Mouse (Mus musculus): ENCODE measurements around the gene Prr3. TPM values are rescaled to one million over a fixed set of nuclear protein-coding genes. Genes with fewer than 3 reads are reported as not detected.
A peak's percentile ranks its signal among the peaks of the same experiment; 100 is the strongest.

Prr3 gene
- polyA plus RNA-seq, 1 experiment from 2014 or later: 69.4 TPM

DNA sequence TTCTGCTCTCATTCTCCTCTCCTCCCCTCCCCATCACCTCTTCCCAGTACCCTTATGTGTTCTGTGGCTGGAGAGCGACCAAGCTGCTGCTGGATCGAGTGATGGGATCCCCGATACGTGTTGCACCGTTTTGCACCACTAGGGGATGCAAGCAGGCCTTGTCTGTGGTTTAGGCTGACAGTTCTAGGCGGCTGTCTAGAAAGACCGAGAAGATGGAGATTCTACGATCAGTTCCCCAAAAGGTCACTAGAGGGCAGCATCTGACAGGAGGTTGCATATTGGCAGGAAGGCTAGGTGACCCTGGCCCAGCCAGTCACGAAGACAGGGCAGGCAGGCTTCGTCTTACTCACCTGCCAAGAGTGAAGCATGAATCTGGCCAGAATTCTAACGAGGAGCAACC is 16.9 kb upstream of the Prr3 start:
- Histone ChIP-seq H3K4me3 (no peak overlapping the region), H3K9me3 (no peaks in the 10 kb centered on the region), H3K4me2 (no peak overlapping the region), H3K27ac (replicated peaks) (no peak overlapping the region), H3K4me1 (replicated peaks) (peaks cover 35% of the 10 kb centered on the region), H3K36me3 (no peaks in the 10 kb centered on the region), H3K27me3 (no peaks in the 10 kb centered on the region), H3K9ac (no peak overlapping the region)
- peak; percentile 52 for ATAC-seq (ENCODE audit: low read depth)
- 4% methylated on average over 11 of the region's 11 CpGs for WGBS

- H3K27ac ChIP-seq (replicated peaks): peak overlapping the region; percentile 76
- no peaks in the 10 kb centered on the region for H3K9me3 ChIP-seq
- H3K36me3 ChIP-seq: peaks cover 1% of the 10 kb centered on the region
- H3K4me3 ChIP-seq: peak overlapping the region; percentile 69
- no peak for ATAC-seq (ENCODE audit: low read depth)
- peak overlapping the region; percentile 82 for H3K9ac ChIP-seq
- peaks cover 28% of the 10 kb centered on the region for H3K4me1 ChIP-seq (replicated peaks)
- WGBS: 6% methylated on average over 14 of the region's 14 CpGs
- no peaks in the 10 kb centered on the region for H3K27me3 ChIP-seq
- peak overlapping the region; percentile 70 for H3K4me2 ChIP-seq
Observed at GRCm38 (mm10) chr17:35994879-35995240, 14.8 kb upstream of the Prr3 start.

DNA sequence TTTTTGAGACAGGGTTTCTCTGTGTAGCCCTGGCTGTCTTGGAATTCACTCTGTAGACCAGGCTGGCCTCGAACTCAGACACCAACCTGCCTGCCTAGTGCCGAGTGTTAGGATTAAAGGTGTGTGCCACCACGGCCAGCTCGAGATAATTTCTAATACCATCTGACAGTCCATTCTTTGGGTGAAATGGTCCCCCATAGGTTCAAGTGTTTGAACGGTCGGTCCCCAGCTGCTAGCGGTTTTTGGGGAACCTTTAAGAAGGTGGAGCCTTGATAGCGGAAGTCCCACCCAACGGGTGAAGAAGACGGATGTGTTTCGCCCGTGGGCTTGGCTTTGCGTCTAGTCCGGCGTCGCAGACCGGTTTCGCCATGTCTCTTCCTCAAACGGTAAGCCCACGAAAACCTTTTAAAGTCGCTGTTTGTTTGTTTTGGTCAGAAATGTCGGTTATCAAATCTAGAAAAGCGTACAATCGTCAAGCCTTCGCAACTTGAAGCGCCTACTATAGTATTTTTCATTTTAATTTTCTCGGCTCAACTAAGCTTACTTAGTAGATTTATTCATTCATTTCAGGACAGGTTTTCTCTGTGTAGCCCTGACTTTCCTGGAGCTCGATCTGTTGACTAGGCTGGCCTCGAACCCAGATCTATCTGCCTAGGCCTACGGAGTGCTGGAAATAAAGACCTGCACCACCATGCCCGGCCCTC is 14.3 kb upstream of the Prr3 start:
- 4% methylated on average over 31 of the region's 31 CpGs for WGBS
- H3K4me1 ChIP-seq (replicated peaks): peaks cover 28% of the 10 kb centered on the region
- H3K36me3 ChIP-seq: peaks cover 7% of the 10 kb centered on the region
- no peaks in the 10 kb centered on the region for H3K27me3 ChIP-seq
- peak overlapping the region; percentile 70 for H3K4me2 ChIP-seq
- H3K4me3 ChIP-seq: peak overlapping the region; percentile 69
- H3K27ac ChIP-seq (replicated peaks): peak overlapping the region; percentile 76
- peak; percentile 78 for ATAC-seq (ENCODE audit: low read depth)
- no peaks in the 10 kb centered on the region for H3K9me3 ChIP-seq
- H3K9ac ChIP-seq: peak overlapping the region; percentile 82

DNA sequence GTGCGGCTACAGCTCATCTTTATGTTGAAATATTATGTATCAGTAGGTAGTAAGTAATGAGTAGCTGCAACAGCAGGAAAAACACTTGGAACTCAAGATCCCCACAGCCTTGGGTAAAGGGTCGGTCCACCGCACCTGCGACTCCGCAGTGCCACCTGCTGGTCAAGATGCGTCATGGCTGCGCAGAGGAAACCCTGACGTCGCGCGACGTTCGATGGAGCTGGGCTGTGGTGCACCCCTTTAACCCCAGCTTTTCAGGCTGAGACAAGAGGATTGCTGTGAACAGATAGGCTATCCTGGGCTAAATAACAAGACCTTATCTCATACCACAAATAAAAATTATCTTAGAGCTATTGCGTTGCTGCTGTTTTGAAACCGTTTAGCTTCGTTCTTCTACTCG is 13.6 kb upstream of the Prr3 start:
- Histone ChIP-seq H3K4me3 (peak overlapping the region; percentile 69), H3K9ac (no peak overlapping the region), H3K36me3 (peaks cover 13% of the 10 kb centered on the region), H3K4me2 (peak overlapping the region; percentile 70), H3K9me3 (no peaks in the 10 kb centered on the region), H3K27ac (replicated peaks) (no peak overlapping the region), H3K4me1 (replicated peaks) (peaks cover 28% of the 10 kb centered on the region), H3K27me3 (no peaks in the 10 kb centered on the region)
- 7% methylated on average over 17 of the region's 17 CpGs for WGBS
- ATAC-seq (ENCODE audit: low read depth): peak; percentile 78

- no peak for ATAC-seq (ENCODE audit: low read depth)
- H3K27me3 ChIP-seq: no peaks in the 10 kb centered on the region
- no peak overlapping the region for H3K4me2 ChIP-seq
- H3K9me3 ChIP-seq: no peaks in the 10 kb centered on the region
- no peak overlapping the region for H3K4me3 ChIP-seq
- no peak overlapping the region for H3K27ac ChIP-seq (replicated peaks)
- H3K9ac ChIP-seq: peak overlapping the region; percentile 22; the same call in 1 of the 2 replicates
- H3K4me1 ChIP-seq (replicated peaks): peaks cover 17% of the 10 kb centered on the region
- 57% methylated on average over 10 of the region's 10 CpGs for WGBS
- H3K36me3 ChIP-seq: peaks cover 32% of the 10 kb centered on the region
Observed at GRCm38 (mm10) chr17:35991781-35992180, 11.7 kb upstream of the Prr3 start.

- Histone ChIP-seq H3K9ac (peak overlapping the region; percentile 90; the same call in 1 of the 2 replicates), H3K4me1 (replicated peaks) (peaks cover 26% of the 10 kb centered on the region), H3K4me3 (no peak overlapping the region; the same call in 1 of the 2 replicates), H3K27ac (replicated peaks) (no peak overlapping the region), H3K27me3 (no peaks in the 10 kb centered on the region), H3K36me3 (peaks cover 54% of the 10 kb centered on the region), H3K9me3 (no peaks in the 10 kb centered on the region), H3K4me2 (peak overlapping the region; percentile 91; the same call in 1 of the 2 replicates)
- no peak for ATAC-seq (ENCODE audit: low read depth)
- 89% methylated on average over 9 of the region's 9 CpGs for WGBS
Observed at GRCm38 (mm10) chr17:35981776-35982175, 1.7 kb upstream of the Prr3 start.

DNA sequence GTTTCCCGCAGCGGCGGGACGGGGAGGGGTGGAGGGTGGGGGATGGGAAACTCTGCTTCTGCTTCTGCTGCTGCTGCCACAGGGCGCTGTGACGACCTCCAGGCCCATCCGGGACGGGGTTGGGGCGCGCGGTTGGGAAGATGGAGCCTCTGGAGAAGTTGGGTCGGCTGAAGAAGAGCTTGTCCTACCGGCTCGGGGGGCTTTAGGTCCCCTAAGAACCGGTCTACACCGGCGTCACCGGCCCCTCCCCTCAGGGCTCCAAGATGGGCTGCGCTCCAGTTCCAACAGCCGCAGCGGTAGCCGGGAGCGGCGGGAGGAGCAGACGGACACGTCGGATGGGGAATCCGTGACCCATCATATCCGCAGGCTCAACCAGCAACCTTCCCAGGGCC is 323 bp upstream of the Prr3 start:
- WGBS: under 1% methylated on average over 29 of the region's 29 CpGs
- Histone ChIP-seq H3K36me3 (peaks cover 44% of the 10 kb centered on the region), H3K4me1 (replicated peaks) (peaks cover 26% of the 10 kb centered on the region), H3K4me2 (peak overlapping the region; percentile 91), H3K9ac (peak overlapping the region; percentile 90), H3K27me3 (no peaks in the 10 kb centered on the region), H3K27ac (replicated peaks) (peak overlapping the region; percentile 96), H3K9me3 (no peaks in the 10 kb centered on the region), H3K4me3 (peak overlapping the region; percentile 77)
- peak; percentile 33 for ATAC-seq (ENCODE audit: low read depth)

DNA sequence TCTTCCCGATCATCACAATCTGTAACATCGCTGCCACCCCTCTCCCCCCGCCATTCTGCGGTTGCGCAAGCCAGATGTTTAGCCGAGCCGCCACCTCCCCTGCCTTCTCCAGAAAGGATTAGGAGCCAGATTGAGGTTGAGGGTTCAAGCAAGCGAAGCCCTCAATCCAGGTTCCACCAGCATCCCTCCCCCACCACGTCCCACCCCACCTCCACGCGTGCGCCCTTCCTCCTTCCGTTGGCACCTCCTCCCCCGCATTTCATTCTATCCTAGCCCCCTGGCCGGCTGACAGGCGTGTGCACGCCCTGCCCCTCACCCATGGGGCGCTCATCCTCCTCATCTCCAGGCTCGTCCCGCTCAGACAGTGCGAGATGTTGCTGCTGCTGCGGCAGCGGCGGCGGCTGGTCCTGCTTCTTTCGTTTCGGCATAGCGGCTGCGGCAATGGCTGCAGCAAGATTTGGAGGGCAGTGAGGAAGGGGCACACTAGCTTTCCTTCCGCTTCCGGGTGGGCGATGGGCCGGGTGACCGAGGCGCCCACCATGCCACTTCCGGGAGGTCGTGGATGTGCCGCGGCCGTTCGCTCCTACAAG is 1.1 kb downstream of the Prr3 start:
- Histone ChIP-seq H3K9ac (peak overlapping the region; percentile 90), H3K4me2 (peak overlapping the region; percentile 91), H3K27ac (replicated peaks) (peak overlapping the region; percentile 96), H3K4me3 (peak overlapping the region; percentile 77), H3K9me3 (no peaks in the 10 kb centered on the region), H3K27me3 (no peaks in the 10 kb centered on the region), H3K4me1 (replicated peaks) (peaks cover 26% of the 10 kb centered on the region), H3K36me3 (peaks cover 42% of the 10 kb centered on the region)
- ATAC-seq (ENCODE audit: low read depth): peak; percentile 88
- under 1% methylated on average over 41 of the region's 41 CpGs for WGBS

GRCm38 (mm10) chr17:35972131-35972530 is 7.9 kb downstream of the Prr3 start:
- Histone ChIP-seq H3K9me3 (no peaks in the 10 kb centered on the region), H3K27ac (replicated peaks) (no peak overlapping the region), H3K4me1 (replicated peaks) (peaks cover 27% of the 10 kb centered on the region), H3K36me3 (peaks cover 30% of the 10 kb centered on the region), H3K27me3 (no peaks in the 10 kb centered on the region), H3K4me3 (no peak overlapping the region), H3K4me2 (no peak overlapping the region), H3K9ac (no peak overlapping the region)
- WGBS: 72% methylated on average over 1 of the region's 1 CpGs
- no peak for ATAC-seq (ENCODE audit: low read depth)

GRCm38 (mm10) chr17:35969418-35970389 is 10.3 kb downstream of the Prr3 start, which contains the start of gene Abcf1:
Gene Abcf1, minus strand, starts transcription at chr17:35969761.
- H3K36me3 ChIP-seq: peaks cover 43% of the 10 kb centered on the region
- peak within 1 kb of the TSS; percentile 79 for H3K27ac ChIP-seq (replicated peaks)
- peaks cover 29% of the 10 kb centered on the region for H3K4me1 ChIP-seq (replicated peaks)
- under 1% methylated on average over 68 of the region's 68 CpGs for WGBS
- H3K9me3 ChIP-seq: no peaks in the 10 kb centered on the region
- H3K27me3 ChIP-seq: no peaks in the 10 kb centered on the region
- H3K4me3 ChIP-seq: peak within 1 kb of the TSS; percentile 70
- H3K9ac ChIP-seq: peak within 1 kb of the TSS; percentile 77
- peak within 1 kb of the TSS; percentile 82 for H3K4me2 ChIP-seq
- ATAC-seq (ENCODE audit: low read depth): peak; percentile 96

DNA sequence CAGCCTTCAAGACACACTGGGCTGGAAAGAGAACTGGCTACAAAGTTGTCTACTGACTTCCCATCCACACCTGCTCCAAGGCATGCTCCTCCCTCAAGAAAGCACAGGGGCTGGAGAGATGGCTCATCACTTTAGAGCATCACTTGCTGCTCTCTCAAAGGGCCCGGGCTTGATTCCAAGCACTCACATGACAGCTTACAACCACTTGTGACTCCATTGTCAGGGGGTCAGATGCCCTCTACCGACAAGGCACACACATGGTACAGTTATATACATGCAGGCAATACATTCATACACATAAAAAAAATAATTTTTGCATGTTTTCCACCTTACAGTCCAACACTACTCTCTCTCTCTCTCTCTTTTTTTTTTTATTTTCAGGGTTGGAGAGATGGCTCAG is 12.4 kb downstream of the Prr3 start:
- peaks cover 29% of the 10 kb centered on the region for H3K4me1 ChIP-seq (replicated peaks)
- no peak overlapping the region for H3K4me3 ChIP-seq
- WGBS: 88% methylated on average over 2 of the region's 2 CpGs
- no peak overlapping the region for H3K27ac ChIP-seq (replicated peaks)
- no peak overlapping the region for H3K4me2 ChIP-seq
- no peaks in the 10 kb centered on the region for H3K9me3 ChIP-seq
- ATAC-seq (ENCODE audit: low read depth): no peak
- peaks cover 47% of the 10 kb centered on the region for H3K36me3 ChIP-seq
- no peaks in the 10 kb centered on the region for H3K27me3 ChIP-seq
- 0 out of 2 replicates have a peak overlapping the region, but pooled peaks have one; percentile 5 for H3K9ac ChIP-seq

- no peak for ATAC-seq (ENCODE audit: low read depth)
- H3K4me3 ChIP-seq: no peak overlapping the region
- peaks cover 14% of the 10 kb centered on the region for H3K4me1 ChIP-seq (replicated peaks)
- WGBS: 89% methylated on average over 10 of the region's 10 CpGs
- H3K4me2 ChIP-seq: no peak overlapping the region
- no peaks in the 10 kb centered on the region for H3K9me3 ChIP-seq
- H3K36me3 ChIP-seq: peaks cover 84% of the 10 kb centered on the region
- H3K27ac ChIP-seq (replicated peaks): no peak overlapping the region
- H3K27me3 ChIP-seq: no peaks in the 10 kb centered on the region
- no peak overlapping the region for H3K9ac ChIP-seq
Observed at GRCm38 (mm10) chr17:35963279-35963678, 16.8 kb downstream of the Prr3 start.

Measured in neural tube, embryonic 13.5 days (tissue).